Mouse (Mus musculus) forebrain, postnatal 0 days (tissue): Measurements from ENCODE around the gene Ptpn13. TPM values are rescaled to one million over a fixed set of nuclear protein-coding genes. Genes with fewer than 3 reads are reported as not detected.
A peak's percentile ranks its signal among the peaks of the same experiment; 100 is the strongest.

Experiments used
- ATAC-seq: fragments of 200-750 bp; cut with Nextera tagmentation; 2 replicates; pipeline ENCODE4 v1.8.0; 2017; ENCODE audit warnings: mild to moderate bottlenecking, moderate library complexity
- DNase-seq: peaks from one replicate; pipeline ENCODE4 v3.0.0-alpha.2; 2015
- H3K27ac ChIP-seq: fragments of 300-500 bp; sonication (generic); 2 replicates; pipeline ENCODE4 v1.5.1; 2014; ENCODE audit warnings: low read depth, mild to moderate bottlenecking, antibody characterized with exemption, low read length, moderate library complexity, mixed read lengths
- H3K27me3 ChIP-seq: fragments of 300-500 bp; sonication (generic); 2 replicates; pipeline ENCODE4 v1.6.1; 2014; ENCODE audit warnings: mild to moderate bottlenecking, low read length, mixed read lengths; ENCODE audit not compliant: insufficient read depth
- H3K36me3 ChIP-seq: fragments of 300-500 bp; sonication (generic); 2 replicates; pipeline ENCODE4 v1.6.1; 2014; ENCODE audit warnings: mild to moderate bottlenecking, moderate library complexity; ENCODE audit not compliant: insufficient read depth
- H3K4me1 ChIP-seq: fragments of 300-500 bp; sonication (generic); 2 replicates; pipeline ENCODE4 v1.6.1; 2014; ENCODE audit warnings: antibody characterized with exemption; ENCODE audit not compliant: insufficient read depth
- H3K4me2 ChIP-seq: fragments of 300-500 bp; sonication (generic); 2 replicates; pipeline ENCODE4 v1.6.1; 2014; ENCODE audit warnings: low read depth, mild to moderate bottlenecking, moderate library complexity
- H3K4me3 ChIP-seq: fragments of 300-500 bp; sonication (generic); 2 replicates; pipeline ENCODE4 v1.5.1; 2014; ENCODE audit warnings: low read depth, low read length, mixed read lengths
- H3K9ac ChIP-seq: fragments of 300-500 bp; sonication (generic); 2 replicates; pipeline ENCODE4 v1.6.1; 2014; ENCODE audit warnings: mild to moderate bottlenecking
- H3K9me3 ChIP-seq: fragments of 300-500 bp; sonication (generic); 2 replicates; pipeline ENCODE4 v1.6.1; 2016; ENCODE audit warnings: low read length
- CTCF ChIP-seq: sonication (generic); IDR thresholded peaks from 2 replicates; pipeline ENCODE4 v1.5.1; 2016; ENCODE audit warnings: antibody characterized with exemption, control low read depth, low read depth
- WGBS: fragments of 180-500 bp; shearing (Covaris S2); extraction: QIAGEN DNeasy Blood & Tissue Kit; methylation state at CpG from one replicate; pipeline ENCODE4 v1.1.7; 2014; 5-methylcytosine and 5-hydroxymethylcytosine counted together
- polyA plus RNA-seq: library from polyadenylated mRNA; unstranded; fragments of >200 nt; fragmentation: Nextera tagmentation; extraction: Ambion mirVana; gene quantifications from 2 replicates; pipeline ENCODE4 v1.2.1, GENCODE M21; 2015
- total RNA-seq: library from RNA; depleted of rRNA; stranded (reverse); fragments of >200 nt; gene quantifications from 2 replicates; pipeline ENCODE4 v1.2.3, GENCODE M21; 2014

Gene Ptpn13
- total and polyA plus RNA-seq, 2 experiments from 2014 or later, result 1.8 to 16.2 TPM

DNA sequence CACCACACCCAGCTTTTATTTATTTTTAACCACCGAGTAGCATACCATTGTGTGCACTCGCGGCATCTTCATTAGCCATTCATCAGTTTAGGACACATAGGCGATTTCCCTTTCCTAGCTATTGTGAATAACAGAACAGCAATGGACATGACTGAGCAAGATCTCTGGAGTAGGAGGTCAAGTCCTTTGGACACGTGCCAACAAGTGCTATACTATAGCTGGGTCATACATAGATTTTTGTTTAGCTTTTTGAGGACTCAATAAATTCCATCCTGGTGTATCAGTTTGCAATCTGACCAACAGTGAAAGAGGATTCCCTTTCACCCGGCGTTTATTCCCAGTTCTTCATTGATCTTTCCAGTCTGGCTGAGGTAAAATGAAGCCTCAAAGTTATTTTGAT, 41.0 kb upstream of the Ptpn13 start:
- Histone ChIP-seq H3K4me2 (no peak overlapping the region), H3K27ac (no peak overlapping the region), H3K4me3 (no peak overlapping the region), H3K9ac (no peak overlapping the region), H3K4me1 (no peaks in the 10 kb centered on the region), H3K9me3 (no peaks in the 10 kb centered on the region), H3K27me3 (no peaks in the 10 kb centered on the region), H3K36me3 (no peaks in the 10 kb centered on the region)
- ATAC-seq (no peak), DNase-seq (no peak)
- 67% methylated on average over 7 of the region's 7 CpGs for WGBS
- TF ChIP-seq CTCF, result no peak

DNA sequence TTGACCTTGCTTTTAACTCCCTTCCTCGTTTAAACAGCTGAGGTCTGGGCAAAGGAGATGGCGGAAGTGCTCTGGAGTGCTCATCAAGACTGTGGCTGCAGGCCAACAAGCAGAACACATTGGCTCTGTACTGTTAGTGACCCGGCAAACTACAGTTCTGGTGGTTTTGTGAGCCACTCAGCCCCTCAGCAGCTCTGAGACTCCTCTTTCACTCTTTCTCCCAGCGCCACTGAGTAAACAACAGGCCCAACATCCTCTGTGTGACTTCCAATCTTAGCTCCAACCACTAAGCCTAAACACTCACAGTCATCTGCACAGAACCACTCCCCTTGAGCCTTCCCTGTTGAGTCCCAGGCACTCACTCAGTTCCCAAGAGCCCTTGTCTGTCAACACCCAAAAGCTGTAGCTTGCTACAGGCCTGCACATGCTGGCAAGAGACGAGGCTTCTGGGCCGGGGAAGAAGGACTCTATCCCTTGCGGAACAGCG, 37.4 kb upstream of the Ptpn13 start:
- Histone ChIP-seq H3K9ac (no peak overlapping the region), H3K4me2 (no peak overlapping the region), H3K27ac (peak overlapping the region; percentile 57; the same call in 1 of the 2 replicates), H3K4me1 (no peaks in the 10 kb centered on the region), H3K4me3 (no peak overlapping the region), H3K36me3 (no peaks in the 10 kb centered on the region), H3K9me3 (no peaks in the 10 kb centered on the region), H3K27me3 (no peaks in the 10 kb centered on the region)
- 51% methylated on average over 8 of the region's 8 CpGs for WGBS
- TF ChIP-seq CTCF, result no peak
- peak; percentile 69 for ATAC-seq
- DNase-seq, result no peak

DNA sequence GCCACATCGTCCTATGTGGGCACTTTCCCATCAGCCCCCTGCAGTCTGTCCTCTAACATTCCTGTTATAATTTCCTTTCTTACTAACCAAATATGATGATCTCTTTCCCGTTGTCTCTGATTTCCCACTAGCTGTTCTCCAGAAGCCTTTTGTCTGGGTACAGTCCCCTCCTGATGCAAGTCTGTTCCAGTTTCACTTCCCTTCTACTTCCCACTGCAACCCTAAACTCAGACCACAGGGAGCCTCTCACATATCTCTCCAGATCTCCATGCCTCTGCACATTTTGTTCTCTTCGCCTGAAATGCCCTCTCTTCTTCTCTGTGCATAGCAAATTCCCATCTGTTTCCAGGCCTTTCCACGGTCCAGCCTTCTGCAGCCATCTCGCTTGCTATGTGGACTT, 35.6 kb upstream of the Ptpn13 start:
- WGBS, result 78% methylated on average over 5 of the region's 5 CpGs
- H3K4me1 ChIP-seq, result no peaks in the 10 kb centered on the region
- no peak for DNase-seq
- no peak overlapping the region for H3K4me3 ChIP-seq
- no peaks in the 10 kb centered on the region for H3K9me3 ChIP-seq
- TF ChIP-seq CTCF, result no peak
- no peak overlapping the region for H3K27ac ChIP-seq
- H3K36me3 ChIP-seq, result no peaks in the 10 kb centered on the region
- H3K9ac ChIP-seq, result no peak overlapping the region
- H3K27me3 ChIP-seq, result no peaks in the 10 kb centered on the region
- H3K4me2 ChIP-seq, result no peak overlapping the region
- ATAC-seq, result no peak

DNA sequence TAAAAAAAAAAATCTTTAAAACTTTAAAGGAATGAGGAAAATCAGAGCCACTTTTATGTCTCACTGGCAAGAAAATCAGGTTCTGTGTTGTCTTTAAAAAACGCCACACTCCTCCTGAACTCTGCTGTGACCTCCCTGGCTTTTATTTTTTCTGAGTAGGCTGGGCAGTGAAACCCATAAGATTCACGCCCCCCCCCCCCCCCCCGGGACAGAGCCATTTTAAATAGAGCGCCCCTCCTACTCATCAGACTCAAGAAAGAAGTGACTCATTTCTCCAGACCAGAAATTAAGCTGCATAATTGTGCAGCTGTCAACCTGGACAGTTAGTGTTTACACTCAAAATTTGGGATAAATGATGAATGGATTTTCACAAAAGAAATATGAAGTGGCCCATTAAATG, 31.8 kb upstream of the Ptpn13 start:
- Histone ChIP-seq H3K4me3 (no peak overlapping the region), H3K27ac (no peak overlapping the region), H3K4me2 (no peak overlapping the region), H3K9ac (no peak overlapping the region), H3K4me1 (no peaks in the 10 kb centered on the region), H3K9me3 (no peaks in the 10 kb centered on the region), H3K27me3 (no peaks in the 10 kb centered on the region), H3K36me3 (no peaks in the 10 kb centered on the region)
- TF ChIP-seq CTCF, result no peak
- 13% methylated on average over 4 of the region's 4 CpGs for WGBS
- DNase-seq (no peak), ATAC-seq (no peak)

DNA sequence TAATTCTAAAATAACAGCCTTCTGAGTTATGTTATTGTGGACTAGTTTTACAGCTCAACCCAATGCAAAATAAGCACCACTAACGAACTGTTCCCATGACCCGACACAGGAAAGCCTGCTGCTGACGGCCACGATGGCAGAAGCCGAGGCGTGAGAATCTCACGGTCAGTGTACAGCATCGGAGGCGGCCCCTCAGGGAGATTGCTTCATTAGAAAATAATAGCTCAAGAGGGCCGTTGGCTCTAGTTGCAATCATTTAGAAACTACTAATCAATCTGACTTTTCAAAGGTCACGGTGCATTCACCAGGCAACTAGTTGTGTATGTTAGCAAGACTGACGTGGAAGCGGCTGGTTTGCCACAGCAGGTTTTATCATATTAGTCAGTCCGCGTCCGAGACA, 31.2 kb upstream of the Ptpn13 start:
- no peak for TF ChIP-seq CTCF
- no peaks in the 10 kb centered on the region for H3K4me1 ChIP-seq
- H3K4me2 ChIP-seq, result no peak overlapping the region
- peak overlapping the region; percentile 59; the same call in 1 of the 2 replicates for H3K27ac ChIP-seq
- ATAC-seq, result no peak
- DNase-seq, result no peak
- H3K36me3 ChIP-seq, result no peaks in the 10 kb centered on the region
- H3K9ac ChIP-seq, result no peak overlapping the region
- H3K27me3 ChIP-seq, result no peaks in the 10 kb centered on the region
- no peak overlapping the region for H3K4me3 ChIP-seq
- no peaks in the 10 kb centered on the region for H3K9me3 ChIP-seq
- WGBS, result 33% methylated on average over 16 of the region's 16 CpGs

DNA sequence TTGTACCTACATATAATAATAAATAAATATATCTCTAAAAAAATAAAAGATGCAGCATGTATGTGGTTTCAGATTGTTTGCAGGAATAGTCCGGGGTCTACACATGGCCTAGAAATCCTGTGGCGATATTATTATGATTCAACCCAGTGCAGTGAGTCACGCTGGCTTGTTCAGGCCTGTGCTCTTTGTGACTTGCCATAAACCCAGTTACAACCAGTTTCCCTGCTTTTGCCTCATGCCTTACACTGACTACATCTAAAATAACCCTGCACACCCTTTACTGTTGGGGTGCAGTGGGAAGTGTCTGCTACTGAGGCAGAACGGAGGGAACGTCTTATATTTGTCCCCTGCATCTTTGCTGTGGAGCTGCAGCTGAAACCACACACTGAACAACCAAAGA, 29.3 kb upstream of the Ptpn13 start:
- no peak for ATAC-seq
- Histone ChIP-seq H3K9me3 (no peaks in the 10 kb centered on the region), H3K27ac (no peak overlapping the region), H3K4me3 (no peak overlapping the region), H3K27me3 (no peaks in the 10 kb centered on the region), H3K4me2 (no peak overlapping the region), H3K36me3 (no peaks in the 10 kb centered on the region), H3K9ac (no peak overlapping the region), H3K4me1 (no peaks in the 10 kb centered on the region)
- 93% methylated on average over 5 of the region's 5 CpGs for WGBS
- no peak for TF ChIP-seq CTCF
- no peak for DNase-seq

DNA sequence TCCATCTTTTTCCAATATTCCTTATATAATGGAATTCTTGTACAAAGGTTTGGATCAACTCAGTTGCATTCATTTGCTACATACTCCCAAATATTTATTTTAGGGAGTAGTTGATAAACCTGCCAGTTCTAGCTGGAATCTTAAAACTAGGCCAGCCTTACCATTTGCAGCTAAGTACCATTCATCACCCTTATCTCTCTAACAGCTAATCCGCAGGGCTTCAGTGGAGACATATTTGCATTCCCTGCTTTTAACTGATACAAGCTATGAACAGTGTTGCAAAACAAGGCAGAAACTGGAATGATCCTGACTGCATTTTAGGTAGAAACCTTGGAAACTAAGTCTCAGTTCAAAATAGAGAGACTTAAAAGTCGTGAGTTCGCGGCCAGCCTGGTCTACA, 27.6 kb upstream of the Ptpn13 start:
- Histone ChIP-seq H3K4me3 (no peak overlapping the region), H3K9me3 (no peaks in the 10 kb centered on the region), H3K4me1 (no peaks in the 10 kb centered on the region), H3K36me3 (no peaks in the 10 kb centered on the region), H3K27ac (no peak overlapping the region), H3K4me2 (no peak overlapping the region), H3K27me3 (no peaks in the 10 kb centered on the region), H3K9ac (no peak overlapping the region)
- WGBS, result 81% methylated on average over 4 of the region's 4 CpGs
- no peak for TF ChIP-seq CTCF
- DNase-seq (no peak), ATAC-seq (no peak)
